Mouse (Mus musculus) midbrain, embryonic 16.5 days (tissue): ENCODE results near the gene Grid2. TPM values are rescaled to one million over a fixed set of nuclear protein-coding genes. Genes with fewer than 3 reads are reported as not detected.

ENCODE experiments used
- ATAC-seq: fragments of 200-750 bp; cut with Nextera tagmentation; 2 replicates; pipeline ENCODE4 v1.8.0; 2017; ENCODE audit warnings: moderate TSS enrichment
- H3K27ac ChIP-seq: fragments of 300-500 bp; sonication (generic); 2 replicates; pipeline ENCODE4 v1.5.1; 2014; ENCODE audit warnings: mild to moderate bottlenecking, low read length, mixed read lengths
- H3K27me3 ChIP-seq: fragments of 300-500 bp; sonication (generic); 2 replicates; pipeline ENCODE4 v1.6.1; 2014; ENCODE audit warnings: low read depth, low read length, mixed read lengths; ENCODE audit not compliant: control insufficient read depth, insufficient read depth
- H3K36me3 ChIP-seq: fragments of 300-500 bp; sonication (generic); 2 replicates; pipeline ENCODE4 v1.6.1; 2014; ENCODE audit warnings: mild to moderate bottlenecking, low read length, moderate library complexity, mixed read lengths; ENCODE audit not compliant: control insufficient read depth, insufficient read depth
- H3K4me1 ChIP-seq: fragments of 300-500 bp; sonication (generic); 2 replicates; pipeline ENCODE4 v1.6.1; 2014; ENCODE audit warnings: mild to moderate bottlenecking, low read length, mixed read lengths; ENCODE audit not compliant: control insufficient read depth, insufficient read depth
- H3K4me2 ChIP-seq: fragments of 300-500 bp; sonication (generic); 2 replicates; pipeline ENCODE4 v1.6.1; 2014; ENCODE audit warnings: mild to moderate bottlenecking, low read length, mixed read lengths
- H3K4me3 ChIP-seq: fragments of 300-500 bp; sonication (generic); 2 replicates; pipeline ENCODE4 v1.5.1; 2014; ENCODE audit warnings: low read depth, mild to moderate bottlenecking, low read length, moderate library complexity, mixed read lengths
- H3K9ac ChIP-seq: fragments of 300-500 bp; sonication (generic); 2 replicates; pipeline ENCODE4 v1.6.1; 2014; ENCODE audit warnings: low read depth, low read length, mixed read lengths
- H3K9me3 ChIP-seq: fragments of 300-500 bp; sonication (generic); replicated peaks from 2 replicates; pipeline ENCODE4 v1.6.1; 2014; ENCODE audit warnings: mild to moderate bottlenecking, low read length, mixed read lengths; ENCODE audit not compliant: control insufficient read depth, poor library complexity, severe bottlenecking
- WGBS: fragments of 180-500 bp; shearing (Covaris S2); extraction: QIAGEN DNeasy Blood & Tissue Kit; methylation state at CpG from one replicate; pipeline ENCODE4 v1.1.7; 2014; 5-methylcytosine and 5-hydroxymethylcytosine counted together
- polyA plus RNA-seq: library from polyadenylated mRNA; unstranded; fragments of >200 nt; fragmentation: Nextera tagmentation; extraction: Ambion mirVana; gene quantifications from 2 replicates; pipeline ENCODE4 v1.2.1, GENCODE M21; 2015

The Grid2 gene
- polyA plus RNA-seq, 1 experiment from 2014 or later, result 13.8 TPM

- WGBS, result 72% methylated on average over 1 of the region's 1 CpGs
- no peak overlapping the region for H3K4me2 ChIP-seq
- H3K4me3 ChIP-seq, result no peak overlapping the region
- no peak overlapping the region for H3K27ac ChIP-seq
- no peaks in the 10 kb centered on the region for H3K36me3 ChIP-seq
- ATAC-seq, result no peak
- H3K9me3 ChIP-seq, result no peaks in the 10 kb centered on the region
- no peaks in the 10 kb centered on the region for H3K27me3 ChIP-seq
- H3K9ac ChIP-seq, result no peak overlapping the region
- no peaks in the 10 kb centered on the region for H3K4me1 ChIP-seq
Observed at GRCm38 (mm10) chr6:64174995-64175612, 919.4 kb downstream of the Grid2 start.

DNA sequence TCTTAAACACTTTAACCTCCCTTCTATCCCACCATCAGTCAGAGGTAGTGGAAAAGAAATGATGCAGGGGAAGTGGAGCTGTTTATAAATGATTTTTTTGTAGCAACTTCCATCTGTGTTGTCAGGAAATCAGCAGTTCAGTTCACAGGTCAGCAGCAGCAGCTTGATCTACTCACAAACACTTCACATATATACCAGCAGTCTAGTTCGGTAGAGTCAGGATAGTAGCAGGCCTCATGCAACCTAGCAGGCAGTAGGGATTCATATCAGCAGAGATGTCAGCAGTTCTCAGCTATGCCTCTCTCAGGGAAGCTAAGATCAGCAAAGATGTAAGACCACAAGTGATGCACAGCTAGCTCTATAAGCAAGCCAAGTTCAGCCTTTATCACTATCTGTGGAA, 938.0 kb downstream of the Grid2 start:
- no peak overlapping the region for H3K27ac ChIP-seq
- H3K4me1 ChIP-seq, result no peaks in the 10 kb centered on the region
- H3K4me2 ChIP-seq, result no peak overlapping the region
- no peaks in the 10 kb centered on the region for H3K9me3 ChIP-seq
- no peaks in the 10 kb centered on the region for H3K27me3 ChIP-seq
- H3K36me3 ChIP-seq, result no peaks in the 10 kb centered on the region
- ATAC-seq, result no peak
- H3K4me3 ChIP-seq, result no peak overlapping the region
- no peak overlapping the region for H3K9ac ChIP-seq
- WGBS, result 82% methylated on average over 1 of the region's 1 CpGs

DNA sequence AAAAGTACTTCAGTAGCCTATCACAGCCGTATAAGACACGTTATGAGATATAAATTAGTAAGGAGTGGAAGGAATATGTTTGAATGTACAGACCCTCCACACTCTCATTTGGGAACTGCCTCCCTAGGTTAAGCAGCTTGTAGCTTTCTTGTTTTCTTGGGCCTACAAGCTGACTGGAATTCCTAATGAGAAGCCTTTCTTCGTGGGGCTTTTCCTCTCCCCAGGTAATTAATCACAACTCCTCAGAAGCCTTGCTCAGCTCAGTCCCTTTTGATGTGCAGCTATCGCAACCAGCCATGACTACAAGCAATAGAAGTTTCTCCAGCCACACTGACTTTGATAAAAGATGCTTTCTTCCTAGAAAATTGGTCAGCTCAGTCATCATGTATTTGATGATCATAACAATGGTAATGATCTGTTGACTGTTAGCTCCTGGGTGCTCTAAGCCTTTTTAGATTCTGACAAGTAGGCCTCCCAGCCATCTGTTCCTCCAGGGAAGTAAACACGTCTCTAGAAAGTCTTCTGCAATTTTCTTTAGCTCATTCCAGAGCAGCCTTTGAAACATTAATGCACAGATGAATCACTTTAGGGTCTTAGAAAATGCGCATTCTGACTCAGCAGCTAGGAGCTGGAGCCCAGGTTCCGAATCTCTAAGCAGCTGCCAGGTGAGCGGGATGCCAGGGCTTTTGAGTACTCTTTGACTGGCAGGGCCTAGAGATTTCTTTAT, 946.9 kb downstream of the Grid2 start:
- Histone ChIP-seq H3K27me3 (no peaks in the 10 kb centered on the region), H3K9me3 (no peaks in the 10 kb centered on the region), H3K9ac (no peak overlapping the region), H3K4me2 (no peak overlapping the region), H3K27ac (no peak overlapping the region; the same call in 1 of the 2 replicates), H3K4me1 (peaks cover 4% of the 10 kb centered on the region), H3K36me3 (no peaks in the 10 kb centered on the region), H3K4me3 (no peak overlapping the region)
- WGBS, result 16% methylated on average over 8 of the region's 8 CpGs
- ATAC-seq, result peak; percentile 68

GRCm38 (mm10) chr6:64236351-64236750, 980.7 kb downstream of the Grid2 start:
- no peaks in the 10 kb centered on the region for H3K9me3 ChIP-seq
- H3K27ac ChIP-seq, result no peak overlapping the region
- H3K9ac ChIP-seq, result no peak overlapping the region
- no peak overlapping the region for H3K4me2 ChIP-seq
- H3K27me3 ChIP-seq, result no peaks in the 10 kb centered on the region
- WGBS, result 73% methylated on average over 3 of the region's 3 CpGs
- H3K4me1 ChIP-seq, result no peaks in the 10 kb centered on the region
- no peaks in the 10 kb centered on the region for H3K36me3 ChIP-seq
- no peak for ATAC-seq
- no peak overlapping the region for H3K4me3 ChIP-seq

DNA sequence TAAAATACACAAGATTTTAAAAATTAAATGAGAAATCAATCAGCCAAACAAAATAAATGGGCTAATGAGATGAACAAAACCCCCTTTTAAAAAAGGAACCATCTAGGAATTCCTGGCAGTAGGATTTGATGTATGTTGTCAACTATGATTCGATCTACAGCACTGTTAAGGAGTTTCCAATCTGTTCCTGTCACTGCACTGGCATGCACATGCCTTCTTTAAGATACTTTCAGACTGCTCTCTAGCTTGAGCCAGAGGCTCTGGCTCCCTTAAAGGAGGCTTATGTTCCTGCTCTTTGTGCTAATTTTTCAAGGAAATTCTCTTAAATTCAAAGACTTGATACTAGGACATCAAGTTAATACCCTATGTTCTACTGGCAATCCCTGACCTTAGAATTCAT, 984.9 kb downstream of the Grid2 start:
- WGBS, result 85% methylated on average over 1 of the region's 1 CpGs
- H3K27me3 ChIP-seq, result no peaks in the 10 kb centered on the region
- no peaks in the 10 kb centered on the region for H3K4me1 ChIP-seq
- H3K4me2 ChIP-seq, result no peak overlapping the region
- H3K36me3 ChIP-seq, result no peaks in the 10 kb centered on the region
- no peak for ATAC-seq
- H3K9me3 ChIP-seq, result no peaks in the 10 kb centered on the region
- H3K27ac ChIP-seq, result no peak overlapping the region
- H3K4me3 ChIP-seq, result no peak overlapping the region
- H3K9ac ChIP-seq, result no peak overlapping the region

- Histone ChIP-seq H3K27ac (no peak overlapping the region), H3K9me3 (no peaks in the 10 kb centered on the region), H3K9ac (no peak overlapping the region), H3K27me3 (no peaks in the 10 kb centered on the region), H3K4me2 (no peak overlapping the region), H3K4me1 (no peaks in the 10 kb centered on the region), H3K36me3 (no peaks in the 10 kb centered on the region), H3K4me3 (no peak overlapping the region)
- no peak for ATAC-seq
- WGBS, result 92% methylated on average over 1 of the region's 1 CpGs
Observed at GRCm38 (mm10) chr6:64245951-64246350, 990.3 kb downstream of the Grid2 start.

DNA sequence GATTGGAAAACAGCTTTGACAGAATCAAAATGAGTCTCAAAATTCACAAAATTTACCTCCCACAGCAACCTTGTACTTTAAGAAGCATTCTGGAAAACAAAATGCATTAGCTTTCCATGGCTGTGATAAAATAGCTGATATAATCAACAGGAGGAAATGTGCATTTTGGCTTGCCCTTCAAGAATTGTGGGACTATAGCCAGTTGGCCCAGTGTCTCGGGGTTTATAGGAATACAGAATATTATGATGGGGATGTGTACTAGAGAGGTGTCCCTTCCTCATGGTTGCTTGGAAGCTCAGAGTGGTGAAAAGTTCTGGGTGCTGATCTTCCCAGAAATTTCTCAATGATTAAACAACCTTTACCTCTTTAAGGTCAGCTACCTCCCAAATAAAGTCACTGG, 995.4 kb downstream of the Grid2 start:
- ATAC-seq, result no peak
- Histone ChIP-seq H3K9ac (no peak overlapping the region), H3K36me3 (no peaks in the 10 kb centered on the region), H3K4me2 (no peak overlapping the region), H3K4me1 (no peaks in the 10 kb centered on the region), H3K27ac (no peak overlapping the region), H3K27me3 (no peaks in the 10 kb centered on the region), H3K4me3 (no peak overlapping the region), H3K9me3 (no peaks in the 10 kb centered on the region)
- WGBS, result 85% methylated on average over 1 of the region's 1 CpGs

DNA sequence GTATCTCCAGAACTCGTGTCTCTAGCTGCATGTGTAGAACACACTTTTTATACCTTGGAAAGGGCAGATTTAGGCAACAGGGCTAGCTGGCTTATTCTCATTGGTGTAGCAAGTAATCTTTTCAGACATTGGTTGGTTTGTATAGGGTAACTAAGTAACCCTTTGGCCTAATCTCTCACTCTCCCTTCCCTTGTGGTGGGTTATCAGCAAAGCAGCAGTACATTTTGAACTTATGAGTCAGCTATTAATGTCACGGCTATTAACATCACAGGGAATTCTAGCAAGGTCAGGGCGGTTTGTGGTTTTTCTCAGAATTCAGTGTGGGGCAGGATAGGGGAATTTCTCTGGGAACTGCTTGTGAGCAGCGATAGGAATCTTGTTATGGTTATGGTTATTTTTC, 1007.8 kb downstream of the Grid2 start:
- 94% methylated on average over 4 of the region's 4 CpGs for WGBS
- no peak for ATAC-seq

DNA sequence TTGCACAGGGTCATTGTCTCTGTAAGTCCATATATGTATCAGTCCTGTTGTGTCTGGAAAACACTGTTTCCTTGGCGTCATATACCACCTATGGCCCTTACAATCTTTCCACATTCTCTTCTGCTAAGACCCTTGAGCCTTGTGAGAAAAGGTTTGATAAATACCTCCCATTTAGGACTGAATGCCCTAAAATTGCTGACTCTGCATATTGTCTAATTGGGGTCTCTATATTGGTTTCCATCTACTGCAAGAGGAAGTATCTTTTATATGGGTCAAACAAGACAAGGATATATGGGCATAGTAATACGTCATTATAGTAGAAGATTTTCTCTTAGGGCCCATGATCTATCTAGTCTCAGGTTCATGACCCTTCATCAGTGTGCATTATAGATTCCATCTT, 1008.5 kb downstream of the Grid2 start:
- H3K9me3 ChIP-seq, result no peaks in the 10 kb centered on the region
- H3K27me3 ChIP-seq, result no peaks in the 10 kb centered on the region
- no peak overlapping the region for H3K4me3 ChIP-seq
- no peaks in the 10 kb centered on the region for H3K36me3 ChIP-seq
- H3K9ac ChIP-seq, result no peak overlapping the region
- no peaks in the 10 kb centered on the region for H3K4me1 ChIP-seq
- WGBS, result 95% methylated on average over 2 of the region's 2 CpGs
- H3K27ac ChIP-seq, result no peak overlapping the region
- H3K4me2 ChIP-seq, result no peak overlapping the region
- no peak for ATAC-seq

More for the DNA sequence above, 1007.8 kb downstream of the Grid2 start:
- Histone ChIP-seq H3K9ac (no peak overlapping the region), H3K36me3 (no peaks in the 10 kb centered on the region), H3K4me1 (no peaks in the 10 kb centered on the region), H3K4me2 (no peak overlapping the region), H3K27me3 (no peaks in the 10 kb centered on the region), H3K27ac (no peak overlapping the region), H3K4me3 (no peak overlapping the region), H3K9me3 (no peaks in the 10 kb centered on the region)
